Mouse (Mus musculus) embryonic stem cell, embryonic (primary cell): ENCODE data around the gene Nom1.

ENCODE experiments used
- CTCF ChIA-PET, 4 experiments: fragments of 300-600 bp in 2 of 4; fragments of 350-600 bp in 2 of 4; sonication (Branson Sonifier 250); formaldehyde crosslinking; loops; one replicate each; lab custom pipeline; 2022; ENCODE audit warnings: inconsistent platforms in 2 of 4; lab: Charles Lee
- POLR2A ChIA-PET, 4 experiments: fragments of 300-600 bp in 2 of 4; fragments of 350-600 bp in 2 of 4; sonication (Branson Sonifier 250); formaldehyde crosslinking; loops; one replicate each; lab custom pipeline; 2022; ENCODE audit warnings: antibody characterized with exemption in 4 of 4, inconsistent platforms in 1 of 4; lab: Charles Lee

Gene Nom1

DNA sequence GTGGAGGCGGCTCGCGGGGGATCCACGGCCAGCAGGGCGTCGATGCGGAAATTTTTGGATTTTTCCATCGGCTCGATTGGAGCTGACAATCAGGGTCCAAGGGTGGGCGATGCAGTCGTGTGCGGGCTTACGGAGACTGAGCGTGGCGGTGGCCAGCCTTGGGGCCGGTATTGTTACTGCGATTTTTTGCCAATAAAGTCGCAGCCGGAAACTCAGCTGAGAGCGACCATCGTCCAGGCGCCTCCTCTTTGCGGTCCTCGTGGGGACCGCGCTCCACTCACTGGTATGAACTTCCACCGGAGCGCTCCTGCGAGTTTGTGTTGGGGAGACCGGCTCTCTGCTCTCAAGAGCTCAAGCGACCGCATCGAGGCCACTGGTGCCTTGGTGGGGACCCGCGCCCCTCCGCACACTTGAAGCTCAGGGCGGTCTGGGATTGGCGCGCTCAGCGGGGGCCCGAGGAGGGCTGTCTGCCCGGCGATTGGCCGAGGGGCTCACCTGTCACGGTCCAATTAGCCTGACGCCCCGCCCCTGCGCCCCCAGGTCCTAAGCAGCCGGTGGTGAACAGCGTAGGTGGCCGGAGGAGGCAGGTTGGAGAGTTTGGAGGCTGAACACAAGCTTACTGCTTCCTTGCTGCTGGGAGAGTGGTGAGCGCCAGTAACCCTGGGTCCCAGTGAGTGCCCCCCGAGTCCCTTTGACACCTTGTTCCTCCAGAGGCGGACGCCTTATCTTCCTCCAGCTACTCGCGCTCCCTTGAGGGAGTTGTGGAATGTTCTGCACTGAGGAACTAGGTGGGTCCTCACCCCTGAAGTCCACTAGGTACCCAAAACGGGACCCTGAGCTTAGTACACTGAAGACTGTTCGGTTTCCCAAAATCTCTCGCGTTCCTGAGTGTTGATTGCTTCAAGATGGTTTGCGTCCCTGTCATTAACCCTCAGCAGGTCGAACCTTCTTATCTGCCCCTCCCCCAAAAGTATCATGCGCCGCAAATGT is 44.0 kb downstream of the Nom1 start, which contains the start of gene Mnx1:
Gene Mnx1 (minus strand): TSS at position 263 of the 990 bp plus-strand sequence.
- CTCF ChIA-PET, result interaction anchor here in 3 of 4 experiments (0.6 to 1.4 kb wide), 6 partner anchors 11 to 634 kb away, joined by 3 to 4 read pairs (median 3); partner anchors contain the start of gene Ube3c (in 1 of the 3)

DNA sequence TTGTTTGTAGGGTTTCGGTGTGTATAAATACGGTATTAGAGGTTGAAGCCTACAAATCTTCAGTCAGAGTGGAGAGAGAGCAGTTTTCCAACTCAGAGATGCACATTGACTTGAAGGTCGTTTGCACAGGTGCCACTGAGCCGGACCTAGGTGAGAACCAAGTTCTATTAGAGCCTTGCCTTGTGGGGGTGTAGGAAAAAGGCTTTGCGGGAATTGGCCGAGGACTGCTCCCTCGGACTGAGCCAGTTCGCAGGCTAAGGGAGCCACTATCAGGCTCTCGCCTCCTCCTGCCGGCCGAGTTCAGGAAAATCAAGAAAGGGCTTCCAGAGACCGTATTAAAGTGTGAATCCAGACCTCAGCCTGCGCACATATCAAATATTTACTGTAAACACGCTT is 44.7 kb downstream of the Nom1 start:
- CTCF ChIA-PET, result interaction anchor here in 2 of 4 experiments (0.6 to 1.4 kb wide), 3 partner anchors 12 to 99 kb away, joined by 3 to 4 read pairs (median 4); no protein-coding TSS in a partner anchor
- POLR2A ChIA-PET, result interaction anchor here in 3 of 4 experiments (0.8 to 3.4 kb wide), 14 partner anchors 8 to 243 kb away, joined by 3 to 19 read pairs (median 4); partner anchors contain the start of genes Lmbr1 (in 1 of the 3) and Nom1 (in 1 of the 3)

More for the DNA sequence above, 44.0 kb downstream of the Nom1 start, which contains the start of gene Mnx1:
- POLR2A ChIA-PET, result interaction anchor here (0.6 to 3.4 kb wide), 25 partner anchors 7 to 677 kb away, joined by 3 to 19 read pairs (median 3); partner anchors contain the start of genes Hadha (in 1 of the 4), Hadhb (in 1 of the 4), Lmbr1 (in 1 of the 4) and Nom1 (in 1 of the 4)

DNA sequence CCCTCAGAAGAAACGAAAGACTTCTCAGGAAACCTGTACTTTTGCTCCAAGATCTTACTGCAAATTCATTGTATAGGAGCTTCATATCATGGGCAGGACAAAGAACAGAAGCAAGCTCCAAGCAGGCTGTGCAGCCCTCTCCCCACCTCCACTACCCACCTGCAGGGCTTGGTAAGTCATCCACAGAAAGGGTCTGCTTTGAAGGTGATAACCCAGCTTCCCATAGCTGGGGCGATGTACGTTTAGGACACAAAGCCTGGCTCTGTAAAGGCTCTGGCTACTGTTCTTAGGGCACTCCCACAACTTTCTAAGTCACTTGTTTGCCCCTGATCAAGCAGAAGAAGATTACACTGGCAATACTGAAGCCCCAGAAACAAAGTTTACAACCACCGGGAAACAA is 49.3 kb downstream of the Nom1 start:
- CTCF ChIA-PET, result interaction anchor here in 2 of 4 experiments (0.6 to 0.8 kb wide), 3 partner anchors 94 to 116 kb away, joined by 3 read pairs; no protein-coding TSS in a partner anchor

DNA sequence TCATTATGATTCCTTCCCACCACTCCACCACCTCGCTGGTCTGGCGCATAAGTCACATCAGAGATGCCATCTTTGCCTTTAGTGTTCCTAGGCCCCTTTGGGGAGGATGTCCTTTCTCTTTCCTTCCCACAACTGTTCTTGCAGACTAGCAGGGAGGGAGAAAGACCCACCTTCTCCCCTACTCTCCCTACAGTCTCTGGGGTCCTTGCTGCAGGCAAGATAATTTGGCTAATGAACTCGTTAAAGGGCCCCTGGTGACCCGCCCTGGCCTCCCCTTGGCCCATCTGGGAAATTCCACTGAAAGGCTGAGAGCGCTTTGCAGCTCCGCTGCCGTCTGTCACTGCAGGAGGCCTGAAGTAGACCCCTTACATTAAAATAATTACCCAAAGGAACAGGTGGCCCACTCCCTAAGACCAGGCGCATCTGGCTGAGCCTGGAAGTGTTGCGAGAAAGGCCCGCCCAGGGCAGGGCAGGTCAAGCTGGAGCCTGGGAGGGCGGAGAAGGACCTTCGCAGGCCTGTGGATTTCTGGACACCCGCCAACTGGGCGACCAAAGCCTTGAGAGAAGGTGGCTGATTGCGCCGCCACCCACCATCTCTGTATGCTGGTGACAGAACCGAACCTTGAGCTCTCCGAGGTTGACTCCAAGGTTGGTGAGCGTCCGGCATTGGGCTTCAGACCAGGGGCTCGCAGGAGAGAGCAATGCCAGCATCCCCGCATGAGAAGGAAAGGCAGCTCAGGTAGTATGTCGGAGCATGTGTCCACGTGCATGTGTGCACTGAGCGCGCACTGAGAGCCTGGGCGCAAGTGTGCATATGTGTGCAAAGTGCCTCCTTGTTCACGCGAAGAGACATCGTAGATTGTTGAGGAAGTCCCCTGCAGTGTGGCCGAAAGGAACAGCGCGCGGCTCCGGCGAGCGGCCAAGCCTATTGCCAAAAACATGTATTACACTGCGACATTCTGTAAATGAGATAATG is 50.8 kb downstream of the Nom1 start:
- ChIA-PET CTCF (interaction anchor here in 1 of 4 experiments (0.6 kb wide), 2 partner anchors 10 to 168 kb away, joined by 3 read pairs; no protein-coding TSS in a partner anchor), POLR2A (interaction anchor here in 3 of 4 experiments (0.6 to 1.9 kb wide), 12 partner anchors 9 to 797 kb away, joined by 3 to 7 read pairs (median 3); partner anchors contain the start of gene Lmbr1 (in 1 of the 3))

More for the DNA sequence above, 49.3 kb downstream of the Nom1 start:
- POLR2A ChIA-PET, result interaction anchor here in 3 of 4 experiments (0.5 to 1.3 kb wide), 8 partner anchors 8 to 1135 kb away, joined by 3 to 4 read pairs (median 3); no protein-coding TSS in a partner anchor

DNA sequence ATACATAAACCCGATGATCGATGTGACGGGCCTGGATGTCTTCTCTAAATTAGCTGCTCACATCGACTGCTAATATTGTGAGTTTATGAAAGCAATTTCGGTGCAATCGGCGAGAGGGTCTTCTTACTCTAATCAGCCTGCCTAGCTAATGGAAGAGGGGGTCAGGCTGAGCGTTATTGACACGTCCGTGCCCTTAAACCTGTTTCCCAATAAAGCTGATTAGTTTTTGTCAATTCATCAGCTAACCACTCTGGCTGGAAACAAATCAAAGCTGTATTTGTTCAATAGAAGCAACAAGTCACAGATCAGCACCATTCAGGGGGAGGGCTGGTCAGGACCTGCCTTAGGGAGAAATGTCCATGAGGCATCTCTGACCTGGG is 51.5 kb downstream of the Nom1 start:
- CTCF ChIA-PET, result no interaction called here
- POLR2A ChIA-PET, result interaction anchor here in 1 of 4 experiments (1.0 to 1.9 kb wide), 4 partner anchors 10 to 15 kb away, joined by 3 to 7 read pairs (median 5); no protein-coding TSS in a partner anchor

DNA sequence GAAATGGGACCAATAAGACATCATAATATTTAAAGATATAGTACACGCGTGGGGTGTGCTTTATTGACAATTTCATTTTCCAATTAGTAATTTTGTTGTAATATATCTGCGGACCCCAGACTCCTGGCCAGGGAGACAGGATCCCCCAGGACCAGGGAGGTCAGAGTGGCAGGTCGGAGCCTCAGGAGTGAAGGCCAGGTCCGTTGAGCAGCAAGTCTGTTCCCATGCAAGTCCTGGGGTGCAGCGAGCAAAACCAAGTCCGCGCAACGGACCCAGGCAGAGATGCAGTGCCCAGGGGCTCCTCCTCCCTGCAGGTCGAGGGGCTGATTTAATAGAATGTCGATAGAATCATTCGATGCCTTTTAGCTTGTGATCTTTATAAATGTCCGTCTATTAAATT is 52.9 kb downstream of the Nom1 start:
- ChIA-PET POLR2A (interaction anchor here in 2 of 4 experiments (0.7 to 1.1 kb wide), 2 partner anchors 8 to 9 kb away, joined by 4 to 5 read pairs; partner anchors contain the start of gene Mnx1 (in 1 of the 2)), CTCF (no interaction called here)

DNA sequence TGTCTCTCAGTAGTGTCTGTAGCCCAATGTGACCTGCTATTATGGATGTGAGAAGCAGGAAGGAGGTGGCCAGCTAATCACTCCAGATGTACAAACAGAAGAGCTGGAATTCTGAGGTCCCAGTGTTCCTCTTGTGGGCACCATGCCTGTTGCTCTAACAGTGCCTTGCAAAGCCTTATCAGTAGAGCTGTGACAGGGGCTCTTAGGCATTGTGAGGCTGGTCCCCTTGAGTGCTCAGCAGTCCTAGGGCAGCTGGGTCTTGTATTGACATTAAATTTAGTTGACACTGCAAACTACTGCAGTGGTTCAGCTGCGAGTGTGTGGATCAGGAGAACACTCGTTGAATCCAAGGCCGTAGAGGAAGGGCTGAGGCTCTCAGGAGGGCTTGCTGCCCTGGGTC is 72.5 kb downstream of the Nom1 start:
- CTCF ChIA-PET, result no interaction called here
- POLR2A ChIA-PET, result interaction anchor here in 1 of 4 experiments (0.9 kb wide), 1 partner anchor 16 kb away, joined by 4 read pairs; no protein-coding TSS in a partner anchor
